Mouse (Mus musculus) cerebellum, adult 2 months (tissue): ENCODE measurements around the gene Stard7. TPM values are rescaled to one million over a fixed set of nuclear protein-coding genes. Genes with fewer than 3 reads are reported as not detected.

Source experiments
- DNase-seq, 2 experiments: peaks; one replicate each; pipeline ENCODE4 v3.0.0; 2021
- H3K27ac ChIP-seq: fragments of 200-500 bp; 2 replicates; pipeline ENCODE4 v1.5.1; 2012; ENCODE audit warnings: low read length, control low read depth, inconsistent platforms; ENCODE audit not compliant: insufficient read depth
- H3K27me3 ChIP-seq: fragments of 200-500 bp; 2 replicates; pipeline ENCODE4 v1.6.1; 2012; ENCODE audit warnings: inconsistent platforms, mild to moderate bottlenecking, low read length, moderate library complexity; ENCODE audit not compliant: control insufficient read depth, insufficient read depth
- H3K4me1 ChIP-seq: fragments of 200-500 bp; 2 replicates; pipeline ENCODE4 v1.6.1; 2011; ENCODE audit warnings: low read length; ENCODE audit not compliant: control insufficient read depth, insufficient read depth
- H3K4me3 ChIP-seq: fragments of 200-500 bp; replicated peaks from 2 replicates; pipeline ENCODE3; 2011; ENCODE audit warnings: mild to moderate bottlenecking, low read depth, low read length, control low read depth; ENCODE audit not compliant: insufficient read depth
- CTCF ChIP-seq: fragments of 200-500 bp; IDR thresholded peaks from 2 replicates; pipeline ENCODE4 v1.5.1; 2011; ENCODE audit warnings: low read depth, mild to moderate bottlenecking, control low read depth, low read length, moderate library complexity, borderline replicate concordance; ENCODE audit not compliant: insufficient read depth
- POLR2A ChIP-seq: fragments of 200-500 bp; IDR thresholded peaks from 2 replicates; pipeline ENCODE4 v1.6.1; 2011; ENCODE audit warnings: low read length, control low read depth, borderline replicate concordance; ENCODE audit not compliant: insufficient read depth
- WGBS: fragments of 180-500 bp; shearing (Covaris S2); methylation state at CpG from one replicate; pipeline ENCODE4 v1.1.7; 2018; 5-methylcytosine and 5-hydroxymethylcytosine counted together
- polyA plus RNA-seq: library from polyadenylated mRNA; depleted of rRNA; stranded (reverse); fragments of >200 nt; gene quantifications from 2 replicates; pipeline ENCODE4 v1.2.3, GENCODE M21; 2012

The Stard7 gene
- polyA plus RNA-seq, 1 experiment, result 88.7 TPM

- no peak for DNase-seq
- no peaks in the 10 kb centered on the region for H3K27me3 ChIP-seq
- no peaks in the 10 kb centered on the region for H3K4me1 ChIP-seq
- H3K4me3 ChIP-seq, result no peak overlapping the region
- H3K27ac ChIP-seq, result no peak overlapping the region
- TF ChIP-seq CTCF (no peak), POLR2A (no peak)
Measured at GRCm38 (mm10) chr2:127306123-127306522, 36.1 kb downstream of the Stard7 start.

- no peaks in the 10 kb centered on the region for H3K4me1 ChIP-seq
- no peak for DNase-seq
- no peaks in the 10 kb centered on the region for H3K27me3 ChIP-seq
- WGBS, result 46% methylated on average over 3 of the region's 3 CpGs
- no peak overlapping the region for H3K27ac ChIP-seq
- TF ChIP-seq CTCF (no peak), POLR2A (no peak)
- H3K4me3 ChIP-seq, result no peak overlapping the region
Measured at GRCm38 (mm10) chr2:127307179-127307578, 37.2 kb downstream of the Stard7 start.

GRCm38 (mm10) chr2:127308660-127309059, 38.6 kb downstream of the Stard7 start:
- WGBS, result 87% methylated on average over 2 of the region's 2 CpGs
- H3K4me3 ChIP-seq, result no peak overlapping the region
- H3K27ac ChIP-seq, result no peak overlapping the region
- no peaks in the 10 kb centered on the region for H3K27me3 ChIP-seq
- peak; percentile 20; the same call in 1 of the 2 replicates for TF ChIP-seq CTCF
- no peak for TF ChIP-seq POLR2A
- no peaks in the 10 kb centered on the region for H3K4me1 ChIP-seq
- no peak for DNase-seq

- 62% methylated on average over 2 of the region's 2 CpGs for WGBS
- DNase-seq, result no peak
Measured at GRCm38 (mm10) chr2:127310246-127310645, 40.2 kb downstream of the Stard7 start.

GRCm38 (mm10) chr2:127310685-127311084, 40.7 kb downstream of the Stard7 start:
- Histone ChIP-seq H3K27me3 (no peaks in the 10 kb centered on the region), H3K4me3 (no peak overlapping the region), H3K27ac (no peak overlapping the region), H3K4me1 (no peaks in the 10 kb centered on the region)
- TF ChIP-seq POLR2A, result no peak
- TF ChIP-seq CTCF, result no peak
- no peak for DNase-seq
- WGBS, result 88% methylated on average over 7 of the region's 7 CpGs

More at GRCm38 (mm10) chr2:127310246-127310645, 40.2 kb downstream of the Stard7 start:
- Histone ChIP-seq H3K27me3 (no peaks in the 10 kb centered on the region), H3K4me1 (no peaks in the 10 kb centered on the region), H3K27ac (no peak overlapping the region), H3K4me3 (no peak overlapping the region)
- no peak for TF ChIP-seq POLR2A
- TF ChIP-seq CTCF, result no peak

GRCm38 (mm10) chr2:127311193-127311592, 41.2 kb downstream of the Stard7 start:
- H3K4me1 ChIP-seq, result no peaks in the 10 kb centered on the region
- H3K27me3 ChIP-seq, result no peaks in the 10 kb centered on the region
- 88% methylated on average over 1 of the region's 1 CpGs for WGBS
- no peak overlapping the region for H3K4me3 ChIP-seq
- H3K27ac ChIP-seq, result no peak overlapping the region
- TF ChIP-seq POLR2A, result no peak
- TF ChIP-seq CTCF, result no peak
- DNase-seq, result no peak

GRCm38 (mm10) chr2:127312801-127313200, 42.8 kb downstream of the Stard7 start:
- Histone ChIP-seq H3K27me3 (no peaks in the 10 kb centered on the region), H3K27ac (no peak overlapping the region), H3K4me3 (no peak overlapping the region), H3K4me1 (no peaks in the 10 kb centered on the region)
- 95% methylated on average over 4 of the region's 4 CpGs for WGBS
- TF ChIP-seq CTCF, result no peak
- TF ChIP-seq POLR2A, result no peak
- no peak for DNase-seq

- TF ChIP-seq POLR2A (no peak), CTCF (no peak)
- H3K4me3 ChIP-seq, result no peak overlapping the region
- H3K27ac ChIP-seq, result no peak overlapping the region
- WGBS, result 50% methylated on average over 4 of the region's 4 CpGs
- no peak for DNase-seq
- no peaks in the 10 kb centered on the region for H3K27me3 ChIP-seq
- no peaks in the 10 kb centered on the region for H3K4me1 ChIP-seq
Measured at GRCm38 (mm10) chr2:127313878-127314277, 43.9 kb downstream of the Stard7 start.
